Mouse (Mus musculus) heart, adult 18-20 months (tissue): ENCODE results near the gene P2rx3. TPM values are rescaled to one million over a fixed set of nuclear protein-coding genes. Genes with fewer than 3 reads are reported as not detected.
A peak's percentile ranks its signal among the peaks of the same experiment; 100 is the strongest.

ENCODE experiments used
- DNase-seq, 2 experiments: peaks; one replicate each; pipeline ENCODE4 v3.0.0; 2021 to 2022; ENCODE audit warnings: mixed read lengths in 1 of 2
- total RNA-seq, 2 experiments: library from RNA; stranded (reverse); gene quantifications; 2 replicates each; pipeline ENCODE4 v1.2.3; 2021

P2rx3 gene
- total RNA-seq, 2 experiments from 2014 or later, result 0.20 to 0.44 TPM

- DNase-seq, result no peak
Observed at GRCm38 (mm10) chr2:84980188-84980587, 57.1 kb downstream of the P2rx3 start, which contains the start of gene Prg2. TSS of gene Prg2 (plus strand) at chr2:84980461.

- no peak for DNase-seq
Observed at GRCm38 (mm10) chr2:84975580-84975979, 61.7 kb downstream of the P2rx3 start.

DNA sequence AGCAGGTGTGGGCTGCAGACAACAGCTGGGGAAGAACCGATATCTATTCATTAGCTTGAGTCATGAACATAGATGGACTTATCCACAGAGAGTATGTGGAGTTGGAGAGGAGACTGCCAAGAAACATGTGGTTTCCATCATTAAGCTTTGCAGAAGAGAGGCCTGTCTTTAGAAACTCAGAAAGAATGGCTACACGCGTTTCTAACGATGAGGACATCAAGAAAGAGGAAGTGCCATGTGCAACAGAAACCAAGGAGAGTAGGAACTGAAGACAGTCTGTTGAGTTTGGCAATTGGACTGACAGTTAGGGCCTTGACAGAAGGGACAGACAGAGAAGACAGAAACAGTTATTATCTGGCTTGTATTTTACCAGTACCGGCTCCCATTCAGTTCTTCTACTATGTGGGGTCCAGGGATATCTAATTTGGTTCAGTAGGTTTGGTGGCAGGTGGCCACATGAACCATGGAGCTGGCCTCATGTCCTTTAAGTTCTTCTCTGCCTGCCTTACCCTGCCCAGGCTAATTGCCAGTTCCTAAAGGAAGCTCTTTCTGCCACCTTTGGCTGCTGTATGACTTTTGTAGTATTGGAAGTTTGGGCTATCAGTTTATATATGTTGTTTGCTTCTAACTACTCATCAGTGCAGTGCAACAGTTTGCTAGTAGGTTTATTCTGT, 69.8 kb downstream of the P2rx3 start:
- DNase-seq, result no peak

DNA sequence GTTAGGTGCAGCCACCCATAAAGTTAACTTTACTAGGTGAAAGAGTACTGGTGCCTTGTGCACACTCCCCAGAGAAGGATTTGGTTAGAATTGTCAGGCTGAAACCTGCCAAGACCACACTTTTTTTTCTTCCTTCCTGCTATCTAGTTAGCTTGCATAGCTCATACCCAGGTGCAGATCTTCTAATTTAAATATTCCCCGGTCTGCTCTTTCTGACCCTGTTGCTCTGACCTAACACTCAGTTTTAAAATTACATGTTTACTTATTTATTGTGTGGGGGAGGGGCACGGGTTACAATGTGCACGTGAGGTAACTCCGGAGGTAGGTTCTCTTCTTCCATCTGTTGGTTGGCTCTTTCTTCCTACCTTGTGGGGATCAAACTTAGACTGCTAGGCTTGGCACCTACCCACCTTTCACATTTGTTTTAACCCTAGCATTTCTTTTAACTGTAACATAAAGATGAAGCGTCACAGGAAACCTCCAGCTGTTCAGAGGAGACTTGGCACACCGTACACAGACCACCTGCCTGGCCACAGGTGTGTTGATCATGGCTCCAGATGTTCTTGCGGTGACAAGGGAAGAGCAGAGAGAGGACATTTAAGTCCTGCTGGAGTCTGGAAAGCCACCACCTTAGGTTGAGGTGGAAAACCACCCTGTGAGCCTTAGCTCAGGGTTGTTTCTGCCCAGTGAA, 73.0 kb downstream of the P2rx3 start:
- no peak for DNase-seq

GRCm38 (mm10) chr2:84962906-84963507, 74.3 kb downstream of the P2rx3 start:
- no peak for DNase-seq

DNA sequence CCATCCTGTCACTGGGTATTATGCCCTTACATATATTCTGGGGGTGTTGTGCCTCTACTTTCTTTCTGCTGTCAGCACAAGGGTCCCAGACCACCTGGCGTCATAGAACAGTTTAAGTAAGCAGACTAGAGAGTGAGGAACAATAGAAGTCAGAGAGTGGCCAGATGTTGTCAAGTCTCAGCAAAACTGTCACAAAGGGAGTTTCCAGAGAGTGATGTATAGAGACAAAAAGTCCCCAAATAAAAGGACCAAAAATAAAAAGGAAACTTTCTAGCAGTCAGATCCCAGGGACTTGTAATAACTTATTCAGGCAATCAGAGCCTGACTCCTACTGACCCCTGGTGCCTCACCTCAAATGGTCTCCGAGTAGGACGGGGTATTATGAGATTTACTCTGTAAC, 75.4 kb downstream of the P2rx3 start:
- no peak for DNase-seq

DNA sequence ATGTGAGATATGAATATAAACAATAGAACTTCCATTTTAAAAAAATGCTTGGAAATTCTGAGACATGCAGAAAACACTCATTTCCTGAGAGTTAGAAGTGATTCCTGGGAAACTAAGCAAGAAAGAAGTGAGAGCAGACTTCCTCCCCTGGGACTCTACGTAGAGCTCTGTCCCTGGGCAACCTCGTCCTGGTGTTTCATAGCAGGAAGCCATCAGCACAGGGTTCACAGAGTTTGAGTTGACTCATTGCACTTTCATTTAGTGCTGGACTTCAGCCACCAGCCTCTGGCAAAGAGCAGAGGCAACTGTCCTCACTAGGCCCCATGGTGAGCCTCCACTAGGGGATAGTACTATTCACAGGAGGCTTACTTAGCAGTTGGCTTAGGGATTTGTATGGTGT, 76.0 kb downstream of the P2rx3 start:
- DNase-seq, result peak; percentile 79 to 89

- DNase-seq, result no peak
Observed at GRCm38 (mm10) chr2:84958588-84959264, 78.5 kb downstream of the P2rx3 start.

DNA sequence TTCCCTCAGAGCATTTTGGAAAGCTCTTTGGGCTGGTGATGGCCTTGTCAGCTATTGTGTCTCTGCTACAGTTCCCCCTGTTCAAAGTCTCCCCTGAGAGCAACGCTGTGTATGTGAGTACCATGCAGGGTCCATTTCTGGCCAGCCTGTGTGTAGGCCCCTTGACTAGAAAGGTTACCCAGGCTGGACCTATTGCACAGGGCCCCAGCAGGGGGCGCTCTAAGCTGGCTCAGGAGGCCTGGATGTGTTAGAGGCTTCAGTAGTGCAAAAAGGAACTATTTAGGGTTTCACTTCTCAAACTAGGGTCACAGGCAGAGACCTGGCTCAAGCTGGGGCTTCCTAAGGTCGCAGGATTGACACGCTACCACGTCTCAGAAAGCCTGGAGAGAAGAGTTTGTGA, 81.0 kb downstream of the P2rx3 start:
- DNase-seq, result peak; percentile 58 to 62

GRCm38 (mm10) chr2:84955435-84955834, 81.8 kb downstream of the P2rx3 start:
- DNase-seq, result no peak

- DNase-seq, result peak in 1 of 2 experiments; percentile 3
Observed at GRCm38 (mm10) chr2:84952693-84953092, 84.6 kb downstream of the P2rx3 start.

DNA sequence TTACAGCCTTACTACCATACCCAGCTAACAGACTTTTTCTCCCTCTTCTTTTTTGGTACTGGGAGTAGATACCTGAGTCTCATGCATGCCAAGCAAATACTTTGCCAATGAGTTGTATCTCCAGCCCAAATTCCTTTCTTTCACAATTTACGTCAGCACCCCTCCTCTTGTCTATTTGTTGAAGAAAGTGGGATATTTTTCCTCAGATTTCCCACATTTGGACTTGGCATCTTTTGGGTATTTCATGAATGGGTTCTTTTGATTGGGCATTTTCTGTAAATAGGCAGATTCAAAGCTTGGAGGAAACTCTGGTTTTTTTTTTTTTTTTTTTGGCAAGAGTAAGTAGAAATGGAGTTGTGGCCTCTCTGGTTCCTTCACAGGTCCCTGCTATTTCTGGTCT, 85.0 kb downstream of the P2rx3 start:
- DNase-seq, result peak in 1 of 2 experiments; percentile 5

DNA sequence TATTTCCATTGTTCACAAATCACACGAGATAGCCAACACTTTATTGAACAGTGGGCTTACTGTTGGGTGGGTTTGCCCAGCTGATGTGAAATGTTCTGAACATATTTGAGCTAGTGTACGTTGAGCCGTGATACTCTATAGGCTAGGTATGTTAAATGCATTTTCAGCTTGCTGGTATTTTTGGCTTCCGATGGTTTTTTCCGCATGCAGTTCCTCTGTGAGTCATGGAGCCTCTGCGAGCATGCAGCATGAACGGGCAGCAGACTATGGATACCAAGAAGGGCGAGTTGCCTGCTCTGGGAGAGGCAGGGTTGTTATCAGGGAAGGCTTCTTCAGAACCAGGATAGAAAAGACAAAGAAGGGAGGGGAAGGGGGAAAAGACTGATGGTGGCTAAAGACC, 86.2 kb downstream of the P2rx3 start:
- peak in 1 of 2 experiments; percentile 6 for DNase-seq

DNA sequence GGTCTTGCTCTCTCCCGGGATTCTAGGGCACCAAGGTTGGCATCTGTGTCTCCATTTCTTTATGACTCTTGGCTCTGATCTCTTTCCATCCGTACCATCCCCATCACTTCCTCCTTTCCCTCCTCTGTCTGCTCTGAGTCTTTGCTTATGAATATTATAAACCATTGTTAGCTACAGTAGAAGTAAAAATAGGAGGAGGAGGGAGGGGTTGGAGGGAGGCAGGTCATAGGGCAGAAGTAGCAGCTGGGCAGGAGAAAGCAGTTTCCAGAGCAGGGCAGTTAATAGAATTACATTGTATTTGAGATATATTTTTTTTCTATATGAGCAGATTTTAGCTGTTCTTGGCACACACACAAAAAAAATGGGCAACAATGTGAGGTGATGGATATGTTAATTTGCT, 88.5 kb downstream of the P2rx3 start:
- DNase-seq, result no peak

Other genes with a start within 250 kb of the P2rx3 start
- gene Ube2l6, start 238.6 kb downstream of the P2rx3 start, total RNA-seq, result 10 to 100 TPM; 30.0 to 33.2 TPM
- gene Smtnl1, start 214.8 kb downstream of the P2rx3 start, total RNA-seq, result not detected
- 100 to 1,000 TPM; 109 to 146 TPM for gene Timm10, start 210.5 kb downstream of the P2rx3 start, total RNA-seq
- 1 to 10 TPM; 2.6 to 3.3 TPM for gene Slc43a1, start 198.6 kb downstream of the P2rx3 start, total RNA-seq
- gene Rtn4rl2, start 150.8 kb downstream of the P2rx3 start, total RNA-seq, result 1 to 10 TPM; 3.0 to 3.5 TPM
- 10 to 100 TPM; 65.4 to 72.8 TPM for gene Slc43a3, start 100.9 kb downstream of the P2rx3 start, total RNA-seq
- not detected for gene Prg2, start 57.0 kb downstream of the P2rx3 start, total RNA-seq
- not detected for gene Prg3, start 49.2 kb downstream of the P2rx3 start, total RNA-seq
- gene Ssrp1, start 228 bp downstream of the P2rx3 start, total RNA-seq, result 10 to 100 TPM; 36.7 to 43.5 TPM
- gene Tnks1bp1, start 10.6 kb upstream of the P2rx3 start, total RNA-seq, result 10 to 100 TPM; 48.1 to 51.2 TPM
- gene Aplnr, start 98.8 kb upstream of the P2rx3 start, total RNA-seq, result 10 to 100 TPM in 1 of 2 experiments, 1 to 10 TPM in 1; 5.7 to 11.3 TPM
- gene Lrrc55, start 159.7 kb upstream of the P2rx3 start, total RNA-seq, result 1 to 10 TPM; 1.2 to 1.5 TPM